Mouse (Mus musculus) ovary, adult 18-20 months (tissue): ENCODE data around the gene Sfxn1.

Source experiments
- DNase-seq: peaks from one replicate; pipeline ENCODE4 v3.0.0; 2022; ENCODE audit warnings: low spot score, mixed read lengths

Sfxn1 gene

GRCm38 (mm10) chr13:54077470-54078174 is 6.0 kb downstream of the Sfxn1 start:
- no peak for DNase-seq

DNA sequence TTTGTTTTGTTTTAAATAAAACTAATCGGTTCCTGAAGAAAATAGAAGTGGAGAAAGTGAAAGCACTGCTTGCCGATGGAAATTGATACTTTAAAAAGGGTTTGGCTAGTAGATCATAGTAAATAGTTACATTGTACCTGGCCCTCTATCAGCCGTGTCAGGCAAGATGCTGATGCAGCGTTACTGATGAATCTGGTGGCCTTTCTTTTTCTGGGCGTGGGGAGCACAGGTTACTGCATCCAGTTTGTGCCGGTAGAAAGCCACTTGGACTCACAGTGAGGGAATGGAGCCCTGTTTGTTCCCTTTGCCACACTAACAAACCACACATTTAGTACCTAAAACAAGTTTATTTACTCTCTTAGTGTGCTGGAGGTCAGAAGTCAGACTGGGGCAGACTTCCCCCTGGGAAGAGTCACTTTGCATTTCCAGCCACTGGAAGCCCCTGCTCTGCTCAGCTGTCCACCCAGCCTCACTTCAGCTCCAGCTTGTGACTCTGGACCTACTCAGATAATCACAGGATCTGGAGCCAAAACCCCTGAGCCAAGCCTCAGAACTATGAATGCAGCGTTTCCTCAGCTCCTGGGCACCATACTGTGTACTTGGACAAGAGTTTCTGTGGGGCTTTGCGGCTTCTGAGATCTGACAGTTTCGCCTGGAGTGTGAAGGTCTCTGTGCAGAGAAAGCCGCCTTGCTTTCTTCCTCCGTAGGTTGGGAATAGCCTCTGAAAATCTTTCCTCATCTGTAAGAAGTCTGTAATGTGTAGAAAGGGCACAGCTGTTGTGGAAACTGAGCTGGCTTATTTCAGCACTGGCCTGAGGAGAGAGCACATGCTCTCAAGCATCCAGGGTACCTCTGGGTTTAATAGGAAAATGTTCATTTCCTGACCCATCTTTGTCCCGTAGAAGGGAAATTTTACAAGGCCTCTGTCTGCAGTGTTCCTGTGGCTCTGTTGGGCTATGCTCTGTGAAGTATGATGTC is 8.4 kb downstream of the Sfxn1 start:
- DNase-seq, result no peak

- DNase-seq, result no peak
These were observed 9.1 kb downstream of the Sfxn1 start for GRCm38 (mm10) chr13:54080785-54081184.

DNA sequence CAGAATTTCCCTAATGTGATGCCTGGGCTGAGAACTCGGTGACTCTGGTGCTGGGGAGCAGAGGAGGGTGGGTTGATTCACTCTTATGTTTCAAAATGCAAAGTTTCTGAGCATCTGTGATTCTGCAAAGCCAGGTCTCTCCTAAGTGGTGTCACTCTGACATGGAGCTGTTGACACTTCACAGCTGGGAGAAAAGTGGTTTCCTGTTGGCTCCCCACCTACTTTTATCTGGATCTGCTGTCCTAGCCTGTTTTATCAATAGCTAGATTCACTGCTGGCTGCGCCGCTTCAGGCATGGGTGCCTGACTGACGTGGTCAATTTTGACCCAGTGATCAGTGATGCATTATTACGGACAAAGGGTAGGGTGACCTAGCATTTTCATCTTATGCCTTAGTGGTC is 11.3 kb downstream of the Sfxn1 start:
- no peak for DNase-seq

- no peak for DNase-seq
These were observed 12.5 kb downstream of the Sfxn1 start for GRCm38 (mm10) chr13:54084178-54084577.

DNA sequence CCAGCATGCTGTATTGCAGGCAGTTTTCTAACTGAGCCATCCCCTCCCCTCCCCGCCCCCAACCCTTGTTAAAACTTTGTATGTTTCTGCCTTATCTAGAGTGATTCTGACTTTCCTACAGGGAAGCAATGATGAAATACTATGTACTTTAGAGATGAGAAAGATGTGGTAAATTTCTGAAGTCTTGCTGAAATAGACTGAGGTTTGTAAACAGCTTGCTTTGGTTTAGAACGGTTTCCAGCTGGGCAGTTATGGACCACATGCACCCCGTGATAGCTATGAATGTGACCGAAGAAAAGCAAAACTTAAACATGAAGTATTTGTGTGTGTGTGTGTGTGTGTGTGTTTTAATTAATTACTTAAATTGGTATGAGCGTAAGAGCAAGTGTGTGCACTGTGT is 13.2 kb downstream of the Sfxn1 start:
- no peak for DNase-seq

DNA sequence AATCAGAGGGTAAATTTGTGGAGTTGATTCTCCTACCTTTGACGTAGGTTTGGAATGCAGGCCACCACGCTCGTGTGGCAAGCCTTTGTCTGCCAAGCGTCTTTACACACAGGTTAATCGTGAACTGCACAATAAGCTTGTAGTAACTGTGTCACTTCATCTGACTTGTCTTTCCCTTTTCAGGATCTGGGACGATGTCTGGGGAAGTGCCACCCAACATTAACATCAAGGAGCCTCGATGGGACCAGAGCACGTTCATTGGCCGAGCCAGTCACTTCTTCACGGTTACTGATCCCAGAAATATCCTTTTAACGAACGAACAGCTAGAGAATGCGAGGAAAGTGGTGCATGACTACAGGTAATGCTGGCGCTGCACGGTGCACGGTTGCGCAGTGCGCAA is 13.6 kb downstream of the Sfxn1 start:
- no peak for DNase-seq

- DNase-seq, result no peak
These were observed 20.1 kb downstream of the Sfxn1 start for GRCm38 (mm10) chr13:54091719-54092118.

DNA sequence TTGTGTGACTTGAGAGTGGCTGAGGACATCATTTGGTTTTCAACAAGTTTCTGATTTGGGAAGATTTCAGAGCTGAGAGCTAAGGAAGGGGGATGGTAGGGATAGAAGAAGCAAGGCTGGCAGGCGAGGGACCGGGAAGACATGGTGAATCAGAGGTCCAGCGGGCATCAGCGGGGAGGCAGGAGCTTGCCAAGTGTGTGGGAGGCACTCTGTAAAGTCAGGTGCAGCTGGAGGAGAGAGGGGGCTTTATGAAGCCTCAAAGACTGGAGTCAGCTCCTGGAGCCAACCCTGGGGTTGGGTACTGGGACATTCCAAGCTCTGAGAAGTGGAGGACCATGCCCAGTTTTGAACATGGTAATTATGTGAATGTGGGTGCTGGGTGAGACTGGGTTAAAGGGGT is 22.7 kb downstream of the Sfxn1 start:
- no peak for DNase-seq

DNA sequence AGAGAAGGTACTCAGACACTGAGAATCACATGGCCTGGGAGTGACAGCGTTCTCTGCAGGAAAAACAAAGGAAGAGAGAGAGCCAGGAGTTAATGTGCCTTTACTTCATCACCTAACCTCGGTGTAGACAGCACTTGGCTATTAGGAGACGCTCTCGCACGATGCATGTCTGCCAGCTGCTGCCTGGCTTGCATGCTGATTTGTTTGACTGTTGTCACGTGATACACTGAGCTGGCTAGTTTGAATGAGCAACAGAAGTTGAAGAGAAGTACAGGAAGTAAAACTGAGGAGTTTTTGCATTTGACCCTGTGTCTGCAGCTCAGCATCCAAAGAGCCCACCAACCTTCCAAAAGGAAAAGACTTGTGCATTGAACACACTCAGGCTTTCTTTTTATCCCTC is 23.3 kb downstream of the Sfxn1 start:
- DNase-seq, result no peak

DNA sequence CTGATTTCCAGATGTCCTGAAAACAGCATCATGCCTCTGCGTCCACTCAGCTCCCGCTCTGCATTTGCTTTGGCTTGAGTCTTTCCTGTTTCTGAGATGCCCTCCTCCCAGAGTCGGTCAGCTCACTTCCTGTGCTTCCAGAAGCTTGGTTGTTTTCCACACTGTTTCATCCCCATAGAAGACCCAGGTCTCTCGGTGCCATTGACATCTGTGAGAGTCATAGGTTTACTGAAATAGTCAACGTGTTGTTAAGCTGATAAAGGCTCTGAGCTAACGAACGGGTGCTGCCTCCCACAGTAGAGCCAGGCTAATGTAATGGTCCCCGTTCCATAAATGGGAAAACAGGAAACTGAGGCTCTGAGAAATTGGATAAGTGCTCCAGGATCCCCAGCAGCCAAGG is 24.1 kb downstream of the Sfxn1 start:
- DNase-seq, result no peak

DNA sequence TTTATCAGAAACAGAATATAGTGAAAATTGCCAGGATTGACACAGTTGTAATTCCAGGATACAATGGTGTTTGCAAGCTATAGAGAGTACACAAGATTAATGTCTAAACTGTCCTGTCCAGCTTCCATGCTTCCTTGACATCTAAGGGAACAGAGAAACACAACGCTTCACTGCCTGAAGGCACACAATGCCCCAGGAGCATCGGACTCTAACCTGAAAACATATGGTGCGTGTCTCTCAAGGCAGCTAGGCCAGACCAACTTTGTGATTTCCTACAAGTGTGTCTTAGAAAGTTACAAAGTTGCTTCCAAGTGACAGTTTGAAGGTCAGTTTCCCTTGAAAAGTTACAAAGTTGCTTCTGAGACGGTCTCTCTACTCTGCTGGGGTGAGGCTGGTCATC is 25.6 kb downstream of the Sfxn1 start:
- DNase-seq, result no peak

- DNase-seq, result no peak
These were observed 26.1 kb downstream of the Sfxn1 start for GRCm38 (mm10) chr13:54097797-54098196.

GRCm38 (mm10) chr13:54101031-54101820 is 29.6 kb downstream of the Sfxn1 start:
- peak; percentile 72 for DNase-seq

- no peak for DNase-seq
These were observed 30.4 kb downstream of the Sfxn1 start for GRCm38 (mm10) chr13:54102061-54102460.

DNA sequence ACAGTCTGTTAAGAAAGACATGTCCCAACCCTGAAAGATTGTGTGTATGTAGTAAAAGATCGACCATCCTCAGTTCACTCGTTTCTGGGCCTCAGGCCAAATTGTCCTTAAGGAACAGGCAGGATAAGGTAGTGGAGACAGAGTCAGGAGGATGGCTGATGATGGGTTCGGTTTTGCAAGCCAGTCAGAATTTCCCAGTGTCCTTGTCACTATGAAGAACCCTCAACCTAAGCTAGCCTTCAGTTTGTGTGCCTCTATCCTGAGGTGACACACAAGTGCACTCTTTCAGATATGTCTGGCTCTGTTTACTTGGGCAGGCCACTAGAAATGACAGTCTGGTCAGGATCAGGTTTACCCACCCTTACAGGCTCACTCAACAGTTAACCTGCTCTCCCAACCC is 31.6 kb downstream of the Sfxn1 start:
- DNase-seq, result no peak

DNA sequence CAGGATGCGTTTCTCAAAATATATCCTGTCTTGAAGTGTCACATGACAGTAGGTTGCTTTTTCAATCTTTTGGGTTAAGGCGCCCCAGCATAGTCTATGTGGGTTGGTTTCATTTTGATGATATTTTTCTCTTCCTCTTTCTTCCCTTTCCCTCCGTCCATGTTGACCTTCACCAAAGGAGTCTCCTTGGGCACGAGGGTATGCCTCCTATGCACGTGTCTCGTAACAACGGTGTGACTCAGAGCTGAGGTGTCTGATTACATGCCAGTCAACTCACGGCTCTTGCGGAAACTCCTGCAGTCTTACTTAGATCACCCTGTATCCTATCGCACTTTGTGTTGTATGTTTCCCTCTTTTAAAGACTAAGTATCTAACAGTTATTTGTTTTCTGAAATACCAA is 32.2 kb downstream of the Sfxn1 start:
- no peak for DNase-seq

DNA sequence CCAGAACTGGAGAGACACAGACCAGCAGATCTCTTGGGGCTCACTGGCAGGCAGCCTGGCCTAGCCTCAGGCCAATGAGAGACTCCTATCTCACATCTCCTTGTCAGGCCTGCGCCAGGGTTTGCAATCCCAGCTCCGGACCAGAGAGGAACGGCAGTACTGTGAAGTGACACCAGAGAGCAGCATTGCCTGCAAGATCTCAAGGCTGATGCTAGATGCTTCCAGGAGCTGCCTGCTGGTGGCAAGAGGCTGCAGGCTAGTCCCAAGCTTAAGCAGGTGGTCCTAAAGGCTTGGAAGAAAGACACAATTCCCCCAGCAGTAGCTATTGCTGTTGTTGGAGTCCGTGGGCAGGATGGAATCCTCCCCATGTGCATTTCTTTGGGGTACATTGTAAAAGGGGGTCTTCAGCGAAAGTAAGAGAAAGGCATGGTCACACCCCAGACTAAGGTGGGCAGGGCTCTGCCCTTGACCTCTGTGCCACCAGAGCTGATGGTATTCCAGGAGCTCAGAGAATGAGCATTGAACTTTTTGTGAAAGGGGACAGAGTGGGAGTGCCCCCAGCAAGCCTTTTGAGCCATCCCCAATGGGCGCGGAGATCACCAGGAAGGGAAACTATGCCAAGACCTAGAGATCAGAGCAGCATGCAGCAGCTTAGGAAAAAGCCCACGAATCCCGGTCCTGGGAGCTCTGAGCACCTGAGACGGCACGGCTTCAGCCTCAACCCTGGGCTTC is 42.3 kb downstream of the Sfxn1 start:
- DNase-seq, result peak; percentile 10

DNA sequence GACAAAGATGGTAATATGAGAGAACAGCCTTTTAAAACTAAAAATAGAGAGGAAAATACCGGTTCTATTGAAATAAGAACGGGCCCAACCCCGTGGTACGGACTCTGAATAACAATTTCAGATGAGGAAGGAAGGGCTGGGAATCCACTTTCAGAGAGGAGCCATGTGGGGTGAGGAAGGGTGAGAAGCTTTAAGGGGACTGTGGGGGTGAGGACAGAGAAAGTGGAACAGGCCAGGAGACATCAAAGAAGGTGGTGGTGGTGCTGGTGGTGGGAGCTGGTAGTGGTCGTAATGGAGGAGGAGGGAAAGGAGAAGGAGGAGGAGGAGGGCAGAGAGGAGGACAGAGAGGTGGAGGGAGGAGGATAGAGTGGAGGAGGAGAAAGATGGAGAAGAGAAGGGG is 43.3 kb downstream of the Sfxn1 start:
- DNase-seq, result no peak

DNA sequence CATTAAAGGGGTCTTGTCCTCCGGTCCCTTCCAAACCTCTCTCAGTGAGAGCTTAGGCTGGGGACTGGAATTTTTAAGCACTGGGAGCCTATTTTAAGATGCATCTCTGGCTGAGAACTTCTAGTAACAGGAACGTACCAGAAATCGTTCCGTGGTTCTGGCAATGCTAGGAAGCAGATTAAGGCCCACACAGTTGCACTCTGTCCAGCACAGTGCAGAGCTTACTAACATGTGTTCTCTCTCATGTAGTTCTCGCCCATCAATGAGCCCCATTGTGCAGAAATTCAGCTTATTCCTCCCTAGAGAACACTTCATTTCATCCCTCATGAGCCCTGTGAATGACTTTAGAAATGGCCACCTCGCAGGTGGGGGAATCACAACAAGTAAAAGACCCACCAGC is 44.1 kb downstream of the Sfxn1 start:
- DNase-seq, result no peak

GRCm38 (mm10) chr13:54118355-54118754 is 46.7 kb downstream of the Sfxn1 start:
- DNase-seq, result no peak
